Mouse (Mus musculus): ENCODE measurements at regions not wholly inside any gene's neighbourhood (a gene's known extent, or its start where the extent isn't known, plus 50 kb on each side); places are given as distances from the start of the nearest gene placed in this dataset.
A peak's percentile ranks its signal among the peaks of the same experiment; 100 is the strongest.

- DNase-seq (ENCODE audit: low spot score in 2 of 2): no peak
Measured at GRCm38 (mm10) chr11:113084442-113084841, 302.4 kb downstream of the Sox9 start.

GRCm38 (mm10) chr11:113085556-113085955, 303.5 kb downstream of the Sox9 start:
- DNase-seq (ENCODE audit: low spot score in 2 of 2): no peak

DNA sequence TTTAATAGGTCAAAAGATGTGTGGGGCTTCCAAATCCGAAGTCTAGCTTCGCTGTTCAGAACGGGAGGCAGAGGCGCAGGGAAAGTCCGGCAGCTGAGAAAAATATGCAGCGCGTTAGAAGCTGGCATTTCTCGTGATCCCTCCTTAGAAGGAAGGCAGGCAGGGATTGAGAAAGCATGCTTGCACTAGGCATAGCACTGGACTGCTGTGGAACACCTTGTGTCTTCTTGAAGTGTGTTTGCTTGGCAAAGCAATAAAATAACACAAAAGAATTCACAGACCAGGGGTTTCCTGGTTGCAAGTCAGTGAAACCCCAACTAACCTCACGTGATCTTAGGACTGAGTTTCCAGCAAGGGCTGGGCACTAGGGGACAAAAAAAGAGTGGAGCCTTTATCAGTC, 305.1 kb downstream of the Sox9 start:
- DNase-seq (ENCODE audit: low spot score in 2 of 2): no peak

GRCm38 (mm10) chr11:113089637-113090351, 307.8 kb downstream of the Sox9 start:
- no peak for DNase-seq (ENCODE audit: low spot score in 2 of 2)

DNA sequence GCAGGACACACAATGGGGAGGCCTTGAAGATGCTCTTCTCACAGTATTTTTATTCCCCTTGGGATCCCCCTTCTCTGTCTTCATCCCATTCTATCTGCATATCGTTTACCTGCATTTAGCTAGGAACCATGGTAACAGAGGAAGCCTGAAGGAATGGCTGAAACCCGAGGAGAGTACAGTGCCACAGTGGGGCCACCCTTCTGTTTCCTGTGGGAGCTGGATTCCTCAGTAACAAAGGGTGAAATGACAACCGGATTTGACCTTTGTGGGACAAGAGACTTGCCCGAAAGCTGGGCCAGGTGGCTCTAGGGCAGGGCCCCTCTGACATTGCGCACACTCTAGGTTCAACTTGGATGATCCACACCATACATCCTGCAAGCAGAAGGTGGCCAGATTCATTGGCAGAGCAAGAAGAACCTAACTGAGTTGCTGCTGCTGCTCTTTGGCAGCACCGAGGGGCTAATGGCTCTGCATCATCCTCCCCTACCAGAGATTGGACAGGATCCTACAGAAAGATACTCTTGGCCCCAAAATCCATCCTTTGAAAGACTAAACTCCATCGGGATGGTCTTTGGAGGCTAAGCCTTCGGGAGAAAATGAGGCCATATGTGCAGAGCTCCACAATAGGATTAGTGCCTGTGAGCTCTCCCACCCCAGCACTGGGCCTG, 310.0 kb downstream of the Sox9 start:
- DNase-seq (ENCODE audit: low spot score in 2 of 2): no peak

- DNase-seq (ENCODE audit: low spot score in 2 of 2): no peak
Measured at GRCm38 (mm10) chr11:113093895-113094445, 311.9 kb downstream of the Sox9 start.

DNA sequence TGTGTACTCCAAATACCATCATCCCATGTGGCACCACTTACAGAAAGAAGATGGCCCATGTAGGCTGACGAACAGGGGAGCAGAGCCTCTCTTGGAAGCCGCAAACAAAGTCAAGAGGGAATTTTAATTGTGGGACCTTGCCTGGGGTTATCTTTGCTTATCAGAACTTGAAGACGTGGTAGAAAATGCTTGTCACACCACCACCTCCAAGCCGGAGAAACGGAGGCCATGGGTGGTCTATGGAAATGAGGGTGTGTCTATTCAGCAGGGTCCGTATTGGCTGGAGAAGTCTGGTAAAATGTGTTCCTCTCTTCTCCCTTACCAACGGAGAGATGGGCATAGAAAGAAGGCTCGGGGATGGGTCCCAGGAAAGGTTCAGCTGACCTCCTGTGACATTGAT, 313.6 kb downstream of the Sox9 start:
- DNase-seq (ENCODE audit: low spot score in 2 of 2): no peak

GRCm38 (mm10) chr11:113096209-113096608, 314.2 kb downstream of the Sox9 start:
- no peak for DNase-seq (ENCODE audit: low spot score in 2 of 2)

- no peak for DNase-seq (ENCODE audit: low spot score in 2 of 2)
Measured at GRCm38 (mm10) chr11:113098360-113098759, 316.3 kb downstream of the Sox9 start.

DNA sequence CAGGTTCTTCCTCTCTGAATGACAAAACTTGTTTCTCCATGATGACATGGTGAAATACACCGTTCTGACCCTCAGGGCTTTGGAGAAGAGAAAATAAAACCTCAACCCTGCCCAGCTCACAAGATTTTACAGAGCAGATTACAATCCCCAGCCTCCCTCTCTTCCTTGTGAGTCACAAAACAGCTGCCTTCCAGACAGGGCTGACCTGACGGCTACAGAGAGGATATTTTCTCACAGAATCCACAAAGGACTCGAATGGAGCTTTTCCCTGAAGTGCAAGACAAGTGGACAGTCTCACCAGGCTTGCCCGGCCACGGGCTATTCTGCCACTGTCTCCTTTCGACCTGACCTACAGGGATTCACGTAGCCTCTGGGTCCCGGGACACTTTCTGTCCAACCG, 318.8 kb downstream of the Sox9 start:
- DNase-seq (ENCODE audit: low spot score in 2 of 2): no peak

GRCm38 (mm10) chr11:113101534-113101933, 319.5 kb downstream of the Sox9 start:
- peak in 1 of 2 experiments; percentile 23 for DNase-seq (ENCODE audit: low spot score in 2 of 2)

DNA sequence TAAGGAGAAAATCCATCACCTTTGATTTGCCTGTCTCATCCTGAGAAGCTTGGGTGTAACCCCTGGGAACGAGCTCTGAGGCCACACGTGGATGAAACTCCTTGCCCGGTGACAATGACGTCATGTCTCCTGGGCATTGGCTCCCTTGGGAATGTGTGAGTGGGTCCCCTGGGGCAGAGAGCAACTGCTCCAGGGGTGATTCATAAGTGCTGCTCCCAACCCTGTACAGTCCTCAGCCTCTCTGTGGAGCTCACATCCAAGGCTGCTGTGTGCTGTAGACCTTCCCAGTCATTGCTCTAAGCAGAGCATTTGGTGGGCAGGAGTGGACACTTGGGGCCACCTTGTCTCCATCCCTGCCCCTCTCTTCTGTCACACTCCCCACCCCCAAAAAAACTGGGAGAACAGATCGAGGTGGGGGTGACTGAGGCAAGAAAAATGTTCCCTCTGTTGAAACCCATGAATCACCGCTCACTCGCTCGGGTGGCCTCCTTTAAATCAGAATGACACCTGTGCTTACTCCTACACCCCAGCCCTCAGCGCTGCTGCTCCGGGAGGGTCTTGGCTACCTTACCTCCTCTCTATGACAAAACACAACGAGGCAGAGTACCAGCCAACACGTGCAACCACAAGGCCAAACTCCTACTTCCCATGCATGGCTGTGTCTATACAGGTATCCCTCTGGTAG, 321.3 kb downstream of the Sox9 start:
- no peak for DNase-seq (ENCODE audit: low spot score in 2 of 2)

- no peak for DNase-seq (ENCODE audit: low spot score in 2 of 2)
Measured at GRCm38 (mm10) chr11:113105371-113105770, 323.3 kb downstream of the Sox9 start.

DNA sequence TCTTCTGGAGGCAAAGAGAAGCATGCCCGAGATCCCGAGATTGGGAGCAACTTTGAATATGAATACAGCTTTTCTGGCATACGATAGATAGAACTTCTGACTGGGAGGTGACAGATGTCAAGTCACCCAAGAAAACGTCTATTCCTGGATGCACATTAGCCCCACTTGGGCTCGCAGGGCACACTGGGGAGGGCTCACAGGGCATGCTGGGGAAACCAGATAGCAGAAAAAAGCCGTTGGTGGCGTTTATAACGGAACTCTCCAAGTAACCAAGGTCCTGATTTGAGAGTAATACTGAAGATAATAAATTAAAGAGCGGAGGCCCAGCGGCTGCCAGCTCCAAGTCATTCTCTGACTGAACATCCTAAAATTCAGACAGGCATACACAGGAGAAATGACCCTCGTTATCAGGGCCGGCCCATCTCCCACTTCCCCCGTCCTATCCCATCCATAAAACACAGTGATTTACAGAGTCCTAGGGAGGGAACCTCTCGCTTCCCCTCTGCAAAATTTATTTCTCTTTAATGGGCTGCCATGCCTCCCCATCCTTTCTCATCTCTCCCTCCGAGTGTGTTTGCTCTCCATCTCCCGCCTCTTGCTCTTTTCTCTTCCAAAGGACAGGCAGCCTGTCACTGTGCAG, 325.3 kb downstream of the Sox9 start:
- DNase-seq (ENCODE audit: low spot score in 2 of 2): no peak

DNA sequence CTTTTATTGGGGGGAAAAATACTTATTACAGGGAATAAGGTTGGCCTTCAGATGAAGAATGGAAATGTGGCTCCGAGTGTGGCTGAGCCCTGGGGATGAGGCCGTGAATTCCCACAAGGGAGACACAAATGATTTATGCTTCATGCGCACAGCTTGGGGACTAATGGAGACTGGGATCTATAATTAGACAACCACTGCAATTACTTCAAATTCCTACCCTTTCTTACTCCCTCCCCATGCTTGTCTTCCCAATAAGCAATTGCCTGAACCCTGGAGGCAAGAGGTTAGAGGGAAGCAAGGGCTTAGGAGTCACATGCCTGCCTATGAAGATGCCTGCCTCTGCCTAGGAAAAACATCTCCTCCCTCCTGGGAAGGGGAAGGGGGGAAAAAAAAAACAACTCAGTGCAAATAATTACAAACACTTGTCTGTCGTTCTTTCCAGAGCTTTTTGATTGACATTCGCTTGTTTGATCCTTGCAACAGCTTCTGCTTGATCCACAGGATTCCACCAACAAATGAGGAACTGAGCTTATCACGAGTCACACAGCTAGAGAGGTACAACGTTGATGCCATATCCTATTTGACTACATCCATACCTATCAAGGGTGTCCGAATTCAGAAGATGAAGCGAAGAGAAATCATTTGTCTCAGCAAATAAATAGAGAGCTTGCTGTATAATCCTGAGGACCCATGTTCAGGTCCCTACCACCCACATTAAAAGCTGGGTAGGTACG, 326.1 kb downstream of the Sox9 start:
- DNase-seq (ENCODE audit: low spot score in 2 of 2): no peak

DNA sequence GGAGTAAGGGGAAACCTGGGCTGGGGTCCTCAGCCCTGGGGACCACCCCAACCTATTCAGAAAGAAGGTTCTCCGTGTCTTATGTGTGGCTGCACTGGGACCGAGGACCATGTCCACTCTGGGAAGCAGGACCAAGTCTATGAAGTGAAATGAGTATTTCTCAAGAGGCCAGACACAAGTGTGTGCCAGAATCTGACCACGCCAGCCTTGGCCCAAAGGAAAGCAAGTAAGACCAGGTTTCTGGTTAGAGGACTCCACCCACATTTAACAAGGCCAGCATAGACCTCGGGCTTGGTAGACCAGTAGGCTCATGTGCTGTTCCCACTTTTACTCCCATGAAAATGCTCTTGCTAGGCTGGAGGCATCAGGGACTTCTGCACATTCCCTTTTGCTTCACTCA, 327.1 kb downstream of the Sox9 start:
- DNase-seq (ENCODE audit: low spot score in 2 of 2): no peak

DNA sequence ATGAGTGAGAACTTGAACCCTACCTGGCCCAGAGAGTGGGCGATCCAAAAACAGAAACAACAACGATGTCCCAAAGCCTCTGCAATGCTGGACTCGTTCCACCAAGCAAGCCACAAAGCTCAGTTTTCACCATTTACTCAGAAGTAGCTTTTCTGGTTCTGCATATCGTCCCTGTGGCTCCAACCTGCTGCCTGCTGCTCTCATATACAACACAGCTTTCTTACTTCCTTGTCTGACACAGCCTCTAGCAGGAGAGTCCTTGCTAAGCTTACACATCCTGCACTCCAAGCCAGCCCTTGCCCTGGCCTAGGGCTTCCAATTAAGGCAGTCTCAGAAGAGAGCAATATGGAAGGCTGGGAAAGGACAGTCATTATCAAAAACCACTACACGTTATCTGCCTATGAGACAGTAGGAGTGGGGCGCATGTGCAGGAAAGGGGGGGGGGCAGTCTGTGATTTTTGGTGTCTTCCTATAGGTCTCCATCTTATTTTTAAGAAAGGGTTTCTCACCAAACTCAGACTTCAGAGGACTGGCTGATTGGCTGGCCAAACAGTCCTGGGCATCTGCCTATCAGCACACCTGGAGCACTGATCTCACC, 331.3 kb downstream of the Sox9 start:
- no peak for DNase-seq (ENCODE audit: low spot score in 2 of 2)

GRCm38 (mm10) chr11:113117179-113117898, 335.3 kb downstream of the Sox9 start:
- no peak for DNase-seq (ENCODE audit: low spot score in 2 of 2)

- DNase-seq (ENCODE audit: low spot score in 2 of 2): no peak
Measured at GRCm38 (mm10) chr11:113120570-113120969, 338.5 kb downstream of the Sox9 start.

- DNase-seq (ENCODE audit: low spot score in 2 of 2): no peak
Measured at GRCm38 (mm10) chr11:113121307-113121706, 339.3 kb downstream of the Sox9 start.
